Mouse (Mus musculus) olfactory bulb, adult 2 months (tissue): ENCODE data around the gene Efcab6.

Source experiments
- CTCF ChIP-seq: fragments of 200-500 bp; IDR thresholded peaks from 2 replicates; pipeline ENCODE4 v1.5.1; 2012; ENCODE audit warnings: low read depth, mild to moderate bottlenecking, low read length, moderate library complexity; ENCODE audit not compliant: insufficient read depth
- POLR2A ChIP-seq: fragments of 200-500 bp; IDR thresholded peaks from 2 replicates; pipeline ENCODE4 v1.6.1; 2012; ENCODE audit warnings: mild to moderate bottlenecking, low read depth, low read length, moderate library complexity; ENCODE audit not compliant: insufficient read depth

DNA sequence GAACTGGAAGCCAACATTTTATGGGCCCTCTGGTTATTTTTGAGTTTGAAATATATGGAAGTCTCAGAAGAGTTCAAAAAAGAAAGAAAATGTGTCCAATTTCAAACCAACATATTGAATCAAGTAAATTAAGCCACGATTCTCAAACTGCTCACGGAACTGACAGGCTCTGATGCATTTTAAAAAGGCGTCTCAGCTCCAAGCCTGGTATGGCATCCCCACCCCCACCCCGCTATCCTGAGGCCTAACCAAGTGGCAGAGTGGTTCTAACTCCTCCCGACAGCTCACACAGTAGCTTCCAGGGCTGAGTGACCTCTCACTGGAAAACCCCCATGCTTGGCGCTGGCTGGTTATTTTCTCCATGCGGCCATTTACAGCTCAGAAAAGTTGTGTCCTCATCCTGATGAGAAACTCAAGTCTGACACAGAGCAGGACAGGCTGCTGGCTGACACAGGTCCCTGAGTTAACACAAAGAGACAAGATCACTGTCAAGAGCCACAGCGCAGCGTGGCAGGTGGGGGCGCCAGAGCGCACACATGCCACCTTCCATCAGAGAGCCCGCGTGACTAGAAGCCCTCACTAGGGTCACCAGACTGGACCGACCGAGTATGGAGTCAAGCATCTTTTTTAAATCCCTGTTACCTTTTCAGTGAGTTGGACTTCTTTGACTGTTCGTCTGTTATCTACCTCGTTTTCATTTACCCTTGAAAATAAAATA, 55.7 kb downstream of the Efcab6 start:
- TF ChIP-seq CTCF (no peak), POLR2A (no peak)
